Mouse (Mus musculus): ENCODE measurements around the gene Majin. TPM values are rescaled to one million over a fixed set of nuclear protein-coding genes. Genes with fewer than 3 reads are reported as not detected.
A peak's percentile ranks its signal among the peaks of the same experiment; 100 is the strongest.

Majin gene
- not detected for polyA plus RNA-seq (2012; fragmentation: generic; extraction: Trizol)
- long read RNA-seq, experiment 1, result 0 reads
- long read RNA-seq, experiment 2, result 0 reads

DNA sequence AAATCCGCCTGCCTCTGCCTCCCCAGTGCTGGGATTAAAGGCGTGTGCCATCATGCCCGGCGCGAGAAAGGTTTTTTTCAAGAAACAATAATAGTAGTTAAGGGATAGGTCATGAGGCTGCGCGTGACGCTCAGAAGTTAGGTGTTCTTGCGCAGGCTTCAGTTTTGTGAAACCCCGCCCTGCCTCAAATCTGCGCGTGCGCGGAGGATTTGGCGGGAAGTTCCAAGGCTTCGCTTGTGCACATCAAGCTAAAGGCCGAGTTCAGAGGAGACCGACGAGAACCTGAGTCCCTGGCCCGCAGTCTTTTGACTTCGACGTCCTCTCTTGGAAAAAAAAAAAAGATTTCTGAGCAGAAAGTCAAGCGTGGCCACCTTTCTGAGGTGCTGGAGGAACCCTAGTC, at the start of gene Majin:
Majin (plus strand) TSS at position 258 of the 400 bp plus-strand sequence.
- no peak within 1 kb of the TSS for H3K4me3 ChIP-seq (ENCODE audit: insufficient read depth, poor library complexity, severe bottlenecking)
- no peaks in the 10 kb centered on the region for H3K79me3 ChIP-seq (ENCODE audit: low read depth)
- peaks cover 9% of the 10 kb centered on the region for H3K27me3 ChIP-seq (ENCODE audit: control insufficient read depth, insufficient read depth, insufficient read length)
- TF ChIP-seq USF1 (IDR thresholded peaks at IDR 0.05; ENCODE audit: low read depth) (no peak), FOSL1 (IDR thresholded peaks at IDR 0.05; ENCODE audit: insufficient read depth, low read length, poor library complexity, severe bottlenecking) (no peak), MYOG (IDR thresholded peaks at IDR 0.05; ENCODE audit: control insufficient read depth, extremely low read depth, insufficient read length) (no peak), CEBPB (IDR thresholded peaks at IDR 0.05; ENCODE audit: low read depth) (no peak), MYOD1 (IDR thresholded peaks at IDR 0.05; ENCODE audit: control insufficient read depth, insufficient read length, low read depth) (no peak), MAX (IDR thresholded peaks at IDR 0.05) (no peak), CTCF (IDR thresholded peaks at IDR 0.05; ENCODE audit: control insufficient read depth, insufficient read depth, insufficient read length) (no peak)
- H3ac ChIP-seq (ENCODE audit: control insufficient read depth, insufficient read length, low read depth), result no peak within 1 kb of the TSS
- H3K79me2 ChIP-seq (ENCODE audit: control insufficient read depth, insufficient read depth), result no peaks in the 10 kb centered on the region
- no peaks in the 10 kb centered on the region for H3K36me3 ChIP-seq (ENCODE audit: control insufficient read depth, insufficient read depth)

DNA sequence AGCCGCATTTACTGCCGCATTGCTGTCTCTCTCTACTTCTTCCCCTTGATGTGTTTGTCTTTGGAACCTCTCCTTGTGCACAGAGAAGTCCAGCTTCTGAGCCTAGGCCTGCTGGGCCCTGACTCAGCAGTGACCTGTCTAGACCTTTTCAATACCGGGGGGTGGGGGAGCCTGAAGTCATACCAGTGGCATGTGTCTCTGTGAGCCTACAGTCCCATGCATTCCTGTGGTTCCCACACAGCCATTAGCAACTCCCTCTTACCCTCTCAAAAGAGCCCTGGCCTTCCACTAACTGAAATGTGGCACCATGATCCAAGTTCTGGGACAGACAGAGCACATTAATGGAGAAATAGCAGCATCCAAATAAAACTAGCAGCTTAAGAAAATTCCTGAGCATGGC, 47.8 kb upstream of the Majin start:
- Histone ChIP-seq H3K27me3 (ENCODE audit: control insufficient read depth, insufficient read depth, insufficient read length) (no peaks in the 10 kb centered on the region), H3K79me3 (ENCODE audit: low read depth) (no peaks in the 10 kb centered on the region), H3K36me3 (ENCODE audit: control insufficient read depth, insufficient read depth) (peaks cover 9% of the 10 kb centered on the region), H3K4me3 (ENCODE audit: insufficient read depth, poor library complexity, severe bottlenecking) (no peak overlapping the region), H3K79me2 (ENCODE audit: control insufficient read depth, insufficient read depth) (peaks cover 8% of the 10 kb centered on the region), H3ac (ENCODE audit: control insufficient read depth, insufficient read length, low read depth) (no peak overlapping the region)
- no peak for TF ChIP-seq CEBPB (IDR thresholded peaks at IDR 0.05; ENCODE audit: low read depth)
- TF ChIP-seq MYOG (IDR thresholded peaks at IDR 0.05; ENCODE audit: control insufficient read depth, extremely low read depth, insufficient read length), result no peak
- TF ChIP-seq MAX (IDR thresholded peaks at IDR 0.05), result peak; percentile 32
- TF ChIP-seq USF1 (IDR thresholded peaks at IDR 0.05; ENCODE audit: low read depth), result no peak
- no peak for TF ChIP-seq CTCF (IDR thresholded peaks at IDR 0.05; ENCODE audit: control insufficient read depth, insufficient read depth, insufficient read length)

DNA sequence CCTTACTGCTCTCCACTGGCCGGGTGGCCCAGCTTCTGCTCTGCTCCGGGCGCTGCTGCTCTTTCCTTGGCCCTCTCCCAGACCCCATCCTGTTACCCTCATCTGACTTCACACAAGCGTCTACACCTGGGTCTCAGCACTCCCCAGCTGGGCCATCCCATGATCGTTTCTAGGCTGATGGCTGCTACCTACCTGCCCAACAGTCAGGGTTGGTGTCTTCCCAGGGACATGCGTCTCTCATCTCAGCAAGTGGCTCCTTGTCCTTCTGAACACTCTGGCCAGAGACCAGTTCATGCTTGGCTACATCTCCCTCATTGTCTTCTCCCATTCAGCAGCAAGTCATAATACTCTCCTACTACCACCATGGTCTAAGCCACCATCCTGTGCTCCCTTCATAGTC, 44.5 kb upstream of the Majin start:
- H3K79me3 ChIP-seq (ENCODE audit: low read depth), result no peaks in the 10 kb centered on the region
- TF ChIP-seq MYOG (IDR thresholded peaks at IDR 0.05; ENCODE audit: control insufficient read depth, extremely low read depth, insufficient read length) (no peak), FOSL1 (IDR thresholded peaks at IDR 0.05; ENCODE audit: insufficient read depth, low read length, poor library complexity, severe bottlenecking) (no peak), MAX (IDR thresholded peaks at IDR 0.05) (no peak)
- H3ac ChIP-seq (ENCODE audit: control insufficient read depth, insufficient read length, low read depth), result no peak overlapping the region
- H3K4me3 ChIP-seq (ENCODE audit: insufficient read depth, poor library complexity, severe bottlenecking), result no peak overlapping the region
- peaks cover 8% of the 10 kb centered on the region for H3K79me2 ChIP-seq (ENCODE audit: control insufficient read depth, insufficient read depth)
- peaks cover under 1% of the 10 kb centered on the region for H3K27me3 ChIP-seq (ENCODE audit: control insufficient read depth, insufficient read depth, insufficient read length)
- peaks cover 3% of the 10 kb centered on the region for H3K36me3 ChIP-seq (ENCODE audit: control insufficient read depth, insufficient read depth)

DNA sequence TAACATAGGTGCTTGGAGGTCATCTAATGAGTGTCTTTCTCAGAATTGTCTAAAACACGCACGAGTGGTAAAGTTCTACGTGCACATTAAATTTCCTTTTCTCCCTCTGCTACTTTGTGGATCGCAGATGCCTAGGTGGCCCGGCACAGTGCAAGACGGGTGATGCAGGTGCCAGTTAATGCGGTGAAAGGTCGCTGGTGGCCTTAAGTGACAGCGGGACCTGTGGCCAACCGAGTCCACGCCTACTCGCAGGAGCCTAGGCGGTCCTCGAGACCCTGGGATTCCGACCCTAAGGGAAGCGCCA, 43.9 kb upstream of the Majin start:
- Histone ChIP-seq H3ac (ENCODE audit: control insufficient read depth, insufficient read length, low read depth) (peak overlapping the region; percentile 97), H3K79me3 (ENCODE audit: low read depth) (no peaks in the 10 kb centered on the region), H3K79me2 (ENCODE audit: control insufficient read depth, insufficient read depth) (peaks cover 8% of the 10 kb centered on the region), H3K27me3 (ENCODE audit: control insufficient read depth, insufficient read depth, insufficient read length) (peaks cover 6% of the 10 kb centered on the region), H3K4me3 (ENCODE audit: insufficient read depth, poor library complexity, severe bottlenecking) (peak overlapping the region; percentile 56), H3K36me3 (ENCODE audit: control insufficient read depth, insufficient read depth) (peaks cover 3% of the 10 kb centered on the region)
- TF ChIP-seq MYOD1 (IDR thresholded peaks at IDR 0.05; ENCODE audit: control insufficient read depth, insufficient read length, low read depth), result no peak
- TF ChIP-seq USF1 (IDR thresholded peaks at IDR 0.05; ENCODE audit: low read depth), result no peak
- no peak for TF ChIP-seq CEBPB (IDR thresholded peaks at IDR 0.05; ENCODE audit: low read depth)

DNA sequence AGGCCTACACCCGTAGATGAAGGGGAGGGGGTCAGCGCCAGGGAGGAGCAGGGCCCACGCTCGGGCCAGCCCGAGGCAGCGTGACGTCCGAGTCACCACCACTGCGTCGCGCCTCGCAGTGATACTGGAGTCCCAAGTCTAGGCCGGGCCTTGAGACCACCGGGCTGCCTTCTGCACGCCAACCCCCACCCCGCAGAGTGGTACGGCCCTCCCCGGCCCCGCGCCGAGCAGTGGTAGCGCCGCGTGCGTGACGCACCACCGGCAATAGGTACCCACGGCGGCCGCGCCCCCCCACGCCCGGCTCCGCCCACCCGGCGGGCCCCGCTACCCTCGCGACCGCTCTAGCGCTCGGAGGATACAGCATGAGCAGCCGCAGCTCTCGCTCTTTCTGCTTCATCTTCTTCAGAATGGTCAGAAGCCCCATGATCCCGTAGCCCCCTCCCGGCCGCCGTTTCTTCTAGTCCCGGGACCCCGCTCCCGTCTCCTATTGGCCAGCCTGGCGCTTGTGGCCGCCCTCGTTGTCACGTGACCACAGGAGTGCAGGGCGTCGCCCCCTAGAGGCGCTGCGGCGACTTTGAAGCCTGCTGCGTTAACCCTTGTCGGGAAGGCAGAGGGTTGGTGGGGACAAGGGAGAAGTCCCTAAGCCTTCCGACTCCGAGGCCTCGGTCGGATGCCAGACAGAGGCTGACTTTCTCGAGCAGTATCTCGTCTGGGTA, 43.4 kb upstream of the Majin start, which contains the start of gene Batf2:
Batf2 (plus strand) TSS at position 306 of the 716 bp plus-strand sequence.
- Histone ChIP-seq H3K79me3 (ENCODE audit: low read depth) (no peaks in the 10 kb centered on the region), H3ac (ENCODE audit: control insufficient read depth, insufficient read length, low read depth) (peak within 1 kb of the TSS; percentile 97)

DNA sequence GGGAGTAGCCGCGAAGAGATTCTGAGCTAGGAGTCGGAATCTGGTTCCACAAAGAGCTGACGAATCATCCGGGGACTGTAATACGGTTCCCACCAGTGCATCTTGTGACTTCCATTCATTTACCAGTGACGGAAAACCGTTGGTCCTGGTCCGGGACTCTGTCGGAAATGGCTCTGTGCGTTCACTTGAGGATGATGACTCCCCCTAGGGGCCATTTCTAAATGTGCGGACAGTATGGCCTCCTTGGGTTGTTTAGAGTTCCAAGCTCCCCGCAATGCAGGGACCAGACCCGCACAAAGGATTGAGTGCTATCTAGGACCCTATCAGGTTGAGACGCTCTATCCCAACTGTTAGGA, 42.8 kb upstream of the Majin start, which contains the start of gene Arl2:
Arl2 (minus strand) TSS at position 155 of the 356 bp plus-strand sequence.
- H3K27me3 ChIP-seq (ENCODE audit: control insufficient read depth, insufficient read depth, insufficient read length), result peaks cover 10% of the 10 kb centered on the region
- TF ChIP-seq MYOG (IDR thresholded peaks at IDR 0.05; ENCODE audit: control insufficient read depth, extremely low read depth, insufficient read length) (no peak), CTCF (IDR thresholded peaks at IDR 0.05; ENCODE audit: control insufficient read depth, insufficient read depth, insufficient read length) (peak; percentile 54), MYOD1 (IDR thresholded peaks at IDR 0.05; ENCODE audit: control insufficient read depth, insufficient read length, low read depth) (no peak)
- peak within 1 kb of the TSS; percentile 97 for H3ac ChIP-seq (ENCODE audit: control insufficient read depth, insufficient read length, low read depth)
- H3K79me2 ChIP-seq (ENCODE audit: control insufficient read depth, insufficient read depth), result peaks cover 8% of the 10 kb centered on the region
- peak within 1 kb of the TSS; percentile 56 for H3K4me3 ChIP-seq (ENCODE audit: insufficient read depth, poor library complexity, severe bottlenecking)
- no peaks in the 10 kb centered on the region for H3K36me3 ChIP-seq (ENCODE audit: control insufficient read depth, insufficient read depth)
- no peaks in the 10 kb centered on the region for H3K79me3 ChIP-seq (ENCODE audit: low read depth)

More for the DNA sequence above, 43.4 kb upstream of the Majin start, which contains the start of gene Batf2:
- no peak for TF ChIP-seq MYOD1 (IDR thresholded peaks at IDR 0.05; ENCODE audit: control insufficient read depth, insufficient read length, low read depth)
- no peak for TF ChIP-seq FOSL1 (IDR thresholded peaks at IDR 0.05; ENCODE audit: insufficient read depth, low read length, poor library complexity, severe bottlenecking)
- no peak for TF ChIP-seq MYOG (IDR thresholded peaks at IDR 0.05; ENCODE audit: control insufficient read depth, extremely low read depth, insufficient read length)
- TF ChIP-seq USF1 (IDR thresholded peaks at IDR 0.05; ENCODE audit: low read depth), result peak; percentile 95
- peak; percentile 6 for TF ChIP-seq MAX (IDR thresholded peaks at IDR 0.05)
- TF ChIP-seq CTCF (IDR thresholded peaks at IDR 0.05; ENCODE audit: control insufficient read depth, insufficient read depth, insufficient read length), result peak; percentile 92
- no peak for TF ChIP-seq CEBPB (IDR thresholded peaks at IDR 0.05; ENCODE audit: low read depth)
- no peaks in the 10 kb centered on the region for H3K36me3 ChIP-seq (ENCODE audit: control insufficient read depth, insufficient read depth)
- H3K27me3 ChIP-seq (ENCODE audit: control insufficient read depth, insufficient read depth, insufficient read length), result peaks cover 7% of the 10 kb centered on the region
- peaks cover 8% of the 10 kb centered on the region for H3K79me2 ChIP-seq (ENCODE audit: control insufficient read depth, insufficient read depth)
- H3K4me3 ChIP-seq (ENCODE audit: insufficient read depth, poor library complexity, severe bottlenecking), result peak within 1 kb of the TSS; percentile 56

Measured in C2C12 (cell line).